In genomic region chrX:51642661-51643257, GRCm38 (mm10) we compare ENCODE assay signal across 26 mouse cellular contexts. TPM values are rescaled to one million over a fixed set of nuclear protein-coding genes. Genes with fewer than 3 reads are reported as not detected.
DNase-seq lines count a peak whose midpoint lies in the region; ATAC-seq lines count a peak whose summit lies in the region.
"Had no signal": no experiment of that assay in that cellular context is flagged by ENCODE, and none has a peak within 500 bp of the region (broad histone marks: within the 10 kb centered on the region; RNA-seq: fewer than 3 reads in every experiment).

No protein-coding gene starts in this region.

- WGBS in heart, embryonic 12.5 days = 72% methylated on average over 3 of the region's 3 CpGs

- DNase-seq in cerebellum, adult 11-12 months = peak; percentile 7
- DNase-seq in cerebellum, postnatal 36 days = no peak
- DNase-seq in brain, adult 2 months (ENCODE audit: low read depth, low spot score) = peak; percentile 50
- peak; percentile 42 for DNase-seq in cerebellum, adult 9-10 months
- no peak for DNase-seq in right cerebral cortex, postnatal 36 days (ENCODE audit: low spot score in 2 of 2)
- DNase-seq in gastrocnemius, postnatal 25 days = no peak
- DNase-seq: adrenal gland, postnatal 10 days; adrenal gland, postnatal 36 days; forebrain, postnatal 0 days; gastrocnemius, adult 2 months; gastrocnemius, postnatal 14 days; heart, adult 18-20 months; heart, postnatal 14 days; heart, postnatal 4 days; kidney, adult 2 months had no signal

- ATAC-seq in heart, embryonic 12.5 days (ENCODE audit: insufficient number of reproducible peaks, low FRiP score) = no peak
- ATAC-seq: CD4-positive, CD25-positive, alpha-beta regulatory T cell, adult 4 months; forebrain, embryonic 14.5 days; forebrain, postnatal 0 days; hindbrain, postnatal 0 days; inflammation-experienced regulatory T-cells, adult 6 months; intestine, postnatal 0 days; Patski had no signal

- no peaks in the 10 kb centered on the region for H3K36me3 ChIP-seq in heart, embryonic 12.5 days
- H3K36me3 ChIP-seq: embryonic facial prominence, embryonic 12.5 days; embryonic facial prominence, embryonic 15.5 days; heart, embryonic 13.5 days had no signal

- no peaks in the 10 kb centered on the region for H3K27me3 ChIP-seq in heart, embryonic 12.5 days (replicated peaks)
- H3K27me3 ChIP-seq: embryonic facial prominence, embryonic 12.5 days; embryonic facial prominence, embryonic 15.5 days; heart, embryonic 13.5 days had no signal

- no peaks in the 10 kb centered on the region for H3K4me1 ChIP-seq in heart, embryonic 12.5 days (replicated peaks)
- H3K4me1 ChIP-seq: embryonic facial prominence, embryonic 12.5 days; embryonic facial prominence, embryonic 15.5 days; heart, embryonic 13.5 days had no signal

- H3K9me3 ChIP-seq in heart, embryonic 12.5 days (replicated peaks) = no peaks in the 10 kb centered on the region
- H3K9me3 ChIP-seq: embryonic facial prominence, embryonic 12.5 days; embryonic facial prominence, embryonic 15.5 days; heart, embryonic 13.5 days had no signal

- no peak overlapping the region for H3K9ac ChIP-seq in heart, embryonic 12.5 days
- H3K9ac ChIP-seq: embryonic facial prominence, embryonic 12.5 days; embryonic facial prominence, embryonic 15.5 days; forebrain, postnatal 0 days; heart, embryonic 13.5 days; hindbrain, embryonic 14.5 days had no signal

- H3K27ac ChIP-seq in heart, embryonic 12.5 days (ENCODE audit: poor library complexity, severe bottlenecking) = no peak overlapping the region
- H3K27ac ChIP-seq: embryonic facial prominence, embryonic 12.5 days; embryonic facial prominence, embryonic 15.5 days; gastrocnemius, adult 2 months; heart, embryonic 13.5 days; hindbrain, embryonic 14.5 days; hindbrain, postnatal 0 days had no signal

- no peak overlapping the region for H3K4me3 ChIP-seq in heart, embryonic 12.5 days
- H3K4me3 ChIP-seq: embryonic facial prominence, embryonic 12.5 days; embryonic facial prominence, embryonic 15.5 days; gastrocnemius, adult 2 months; heart, embryonic 13.5 days had no signal

- H3K4me2 ChIP-seq in heart, embryonic 12.5 days = no peak overlapping the region
- H3K4me2 ChIP-seq: embryonic facial prominence, embryonic 12.5 days; embryonic facial prominence, embryonic 15.5 days; heart, embryonic 13.5 days; hindbrain, embryonic 14.5 days had no signal

RNA-seq across cellular contexts. Expression of gene Hs6st2, which starts 38.9 kb away (rescaled TPM):
- 20.4 and 21.7 TPM in 2 replicates for polyA plus RNA-seq in heart, embryonic 12.5 days (2016; fragmentation: Nextera tagmentation; extraction: Ambion mirVana)
- total RNA-seq in gastrocnemius, postnatal 25 days (2021) = 1 to 10 TPM; 4.0 to 4.4 TPM
- polyA plus RNA-seq: CD4-positive, CD25-positive, alpha-beta regulatory T cell, adult 4 months had no signal

Comparison
In these comparisons a context has a peak if more than half of its experiments do, and no peak if none do; other contexts are left out.
1. DNase-seq: peak in cerebellum, adult 11-12 months (single experiment), brain, adult 2 months (single experiment) and cerebellum, adult 9-10 months (single experiment); none in cerebellum, postnatal 36 days (0 of 2), right cerebral cortex, postnatal 36 days (0 of 2) and gastrocnemius, postnatal 25 days (single experiment).